In the genomic region with DNA sequence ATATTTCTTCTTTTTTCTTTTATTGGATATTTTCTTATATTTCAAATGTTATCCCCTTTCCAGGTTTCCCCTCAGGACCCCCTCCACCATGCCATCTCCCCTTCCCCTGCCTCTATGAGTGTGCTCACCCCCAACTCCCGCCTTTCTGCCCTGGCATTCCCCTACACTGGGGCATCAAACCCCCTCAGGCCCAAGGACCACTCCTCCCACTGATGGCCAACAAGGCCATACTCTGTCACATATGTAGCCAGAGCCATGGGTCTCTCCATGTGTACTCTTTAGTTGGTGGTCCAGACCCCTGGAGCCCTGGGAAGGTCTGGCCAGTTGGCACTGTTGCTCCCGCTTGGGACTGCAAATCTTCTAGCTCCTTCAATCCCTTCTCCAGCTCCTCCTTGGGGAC, we compare ENCODE assay signal across 29 mouse cellular contexts. TPM values are rescaled to one million over a fixed set of nuclear protein-coding genes. Genes with fewer than 3 reads are reported as not detected.
A peak's percentile ranks its signal among the peaks of the same experiment; 100 is the strongest.
DNase-seq lines count a peak whose midpoint lies in the region; ATAC-seq lines count a peak whose summit lies in the region.
"Had no signal": no experiment of that assay in that cellular context is flagged by ENCODE, and none has a peak within 500 bp of the region (broad histone marks: within the 10 kb centered on the region; RNA-seq: fewer than 3 reads in every experiment).

No protein-coding gene starts in this region.

- peak; percentile 32 for DNase-seq in forebrain, embryonic 11.5 days (ENCODE audit: low spot score)
- DNase-seq in forebrain, embryonic 14.5 days (ENCODE audit: low spot score) = no peak
- DNase-seq in intestine, embryonic 14.5 days (ENCODE audit: low spot score) = peak; percentile 41
- peak; percentile 4 for DNase-seq in embryonic facial prominence, embryonic 10.5 days (ENCODE audit: low spot score)
- no peak for DNase-seq in ovary, adult 18-20 months (ENCODE audit: low spot score)
- DNase-seq: adrenal gland, adult 2 months; adrenal gland, postnatal 10 days; adrenal gland, postnatal 25 days; cerebellum, adult 11 months; cerebellum, adult 18-20 months; cerebellum, adult 8-10 months; cerebellum, adult 9-11 months; cerebellum, postnatal 14 days; cerebellum, postnatal 36 days; embryo, embryonic 11 days had no signal

- no peaks in the 10 kb centered on the region for H3K4me1 ChIP-seq in forebrain, embryonic 11.5 days (replicated peaks; ENCODE audit: control insufficient read depth, insufficient read depth, low read length)
- H3K4me1 ChIP-seq in forebrain, embryonic 14.5 days (ENCODE audit: control insufficient read depth, insufficient read depth, low read length) = no peaks in the 10 kb centered on the region
- H3K4me1 ChIP-seq in intestine, embryonic 14.5 days (replicated peaks; ENCODE audit: control insufficient read depth, insufficient read depth, low read length) = no peaks in the 10 kb centered on the region
- H3K4me1 ChIP-seq in intestine, embryonic 16.5 days (ENCODE audit: control insufficient read depth, insufficient read depth, low read length) = no peaks in the 10 kb centered on the region
- H3K4me1 ChIP-seq in embryonic facial prominence, embryonic 10.5 days = no peaks in the 10 kb centered on the region
- H3K4me1 ChIP-seq in embryonic facial prominence, embryonic 12.5 days = no peaks in the 10 kb centered on the region
- H3K4me1 ChIP-seq: embryonic facial prominence, embryonic 15.5 days; forebrain, embryonic 12.5 days had no signal

- H3K27me3 ChIP-seq in forebrain, embryonic 11.5 days (ENCODE audit: control insufficient read depth, insufficient read depth, low read length) = no peaks in the 10 kb centered on the region
- H3K27me3 ChIP-seq in forebrain, embryonic 14.5 days (replicated peaks; ENCODE audit: control insufficient read depth, insufficient read depth, low read length) = no peaks in the 10 kb centered on the region
- H3K27me3 ChIP-seq in intestine, embryonic 14.5 days (replicated peaks; ENCODE audit: control insufficient read depth, insufficient read depth, low read length) = no peaks in the 10 kb centered on the region
- H3K27me3 ChIP-seq in intestine, embryonic 16.5 days (replicated peaks; ENCODE audit: control insufficient read depth, insufficient read depth, low read length) = no peaks in the 10 kb centered on the region
- no peaks in the 10 kb centered on the region for H3K27me3 ChIP-seq in embryonic facial prominence, embryonic 10.5 days (replicated peaks; ENCODE audit: low read depth, poor library complexity, severe bottlenecking)
- H3K27me3 ChIP-seq in embryonic facial prominence, embryonic 12.5 days = no peaks in the 10 kb centered on the region
- H3K27me3 ChIP-seq: embryonic facial prominence, embryonic 13.5 days; embryonic facial prominence, embryonic 15.5 days; forebrain, embryonic 12.5 days had no signal

- no peak overlapping the region for H3K27ac ChIP-seq in forebrain, embryonic 11.5 days (ENCODE audit: low read depth, low read length)
- H3K27ac ChIP-seq in forebrain, embryonic 14.5 days (ENCODE audit: low read depth, low read length) = no peak overlapping the region
- no peak overlapping the region for H3K27ac ChIP-seq in intestine, embryonic 14.5 days (ENCODE audit: low read depth)
- H3K27ac ChIP-seq in intestine, embryonic 16.5 days (ENCODE audit: low read length) = no peak overlapping the region
- no peak overlapping the region for H3K27ac ChIP-seq in embryonic facial prominence, embryonic 10.5 days (replicated peaks)
- no peak overlapping the region for H3K27ac ChIP-seq in embryonic facial prominence, embryonic 12.5 days
- H3K27ac ChIP-seq: embryonic facial prominence, embryonic 13.5 days; embryonic facial prominence, embryonic 15.5 days; forebrain, embryonic 12.5 days had no signal

- H3K36me3 ChIP-seq in forebrain, embryonic 11.5 days (ENCODE audit: control insufficient read depth, insufficient read depth, low read length) = no peaks in the 10 kb centered on the region
- H3K36me3 ChIP-seq in forebrain, embryonic 14.5 days (ENCODE audit: control insufficient read depth, insufficient read depth, low read length) = no peaks in the 10 kb centered on the region
- no peaks in the 10 kb centered on the region for H3K36me3 ChIP-seq in intestine, embryonic 14.5 days (ENCODE audit: control insufficient read depth, insufficient read depth, low read length)
- no peaks in the 10 kb centered on the region for H3K36me3 ChIP-seq in intestine, embryonic 16.5 days (ENCODE audit: control insufficient read depth, insufficient read depth, low read length)
- H3K36me3 ChIP-seq in embryonic facial prominence, embryonic 10.5 days (replicated peaks) = no peaks in the 10 kb centered on the region
- H3K36me3 ChIP-seq in embryonic facial prominence, embryonic 12.5 days = no peaks in the 10 kb centered on the region
- H3K36me3 ChIP-seq: embryonic facial prominence, embryonic 13.5 days; embryonic facial prominence, embryonic 15.5 days; forebrain, embryonic 12.5 days had no signal

- no peaks in the 10 kb centered on the region for H3K9me3 ChIP-seq in forebrain, embryonic 11.5 days (ENCODE audit: control insufficient read depth, low read length)
- no peaks in the 10 kb centered on the region for H3K9me3 ChIP-seq in forebrain, embryonic 14.5 days (replicated peaks; ENCODE audit: control insufficient read depth, low read length)
- H3K9me3 ChIP-seq in intestine, embryonic 14.5 days (ENCODE audit: control insufficient read depth, low read length) = no peaks in the 10 kb centered on the region
- no peaks in the 10 kb centered on the region for H3K9me3 ChIP-seq in intestine, embryonic 16.5 days (ENCODE audit: control insufficient read depth, low read length)
- H3K9me3 ChIP-seq in embryonic facial prominence, embryonic 10.5 days = no peaks in the 10 kb centered on the region
- H3K9me3 ChIP-seq in embryonic facial prominence, embryonic 12.5 days = no peaks in the 10 kb centered on the region
- H3K9me3 ChIP-seq: embryonic facial prominence, embryonic 13.5 days; embryonic facial prominence, embryonic 15.5 days; forebrain, embryonic 12.5 days had no signal

- 97% methylated on average over 2 of the region's 2 CpGs for WGBS in forebrain, embryonic 11.5 days
- WGBS in forebrain, embryonic 14.5 days = 92% methylated on average over 2 of the region's 2 CpGs
- 88% methylated on average over 2 of the region's 2 CpGs for WGBS in intestine, embryonic 14.5 days
- WGBS in intestine, embryonic 16.5 days = 92% methylated on average over 2 of the region's 2 CpGs
- WGBS in embryonic facial prominence, embryonic 10.5 days = 88% methylated on average over 2 of the region's 2 CpGs
- 83% methylated on average over 2 of the region's 2 CpGs for WGBS in embryonic facial prominence, embryonic 12.5 days

- H3K4me2 ChIP-seq in forebrain, embryonic 11.5 days (ENCODE audit: low read depth, low read length, severe bottlenecking) = no peak overlapping the region
- H3K4me2 ChIP-seq in forebrain, embryonic 14.5 days (ENCODE audit: low read length) = no peak overlapping the region
- H3K4me2 ChIP-seq in intestine, embryonic 14.5 days (ENCODE audit: low read length) = no peak overlapping the region
- H3K4me2 ChIP-seq in intestine, embryonic 16.5 days (ENCODE audit: low read depth, low read length) = no peak overlapping the region
- no peak overlapping the region for H3K4me2 ChIP-seq in embryonic facial prominence, embryonic 12.5 days (replicated peaks)
- H3K4me2 ChIP-seq: embryonic facial prominence, embryonic 13.5 days; embryonic facial prominence, embryonic 15.5 days; forebrain, embryonic 12.5 days had no signal

- no peak for ATAC-seq in forebrain, embryonic 11.5 days (replicated peaks; ENCODE audit: low FRiP score)
- ATAC-seq in forebrain, embryonic 14.5 days = no peak
- ATAC-seq in intestine, embryonic 14.5 days (replicated peaks; ENCODE audit: low FRiP score, low TSS enrichment, low read depth) = no peak
- no peak for ATAC-seq in intestine, embryonic 16.5 days
- ATAC-seq in embryonic facial prominence, embryonic 12.5 days (ENCODE audit: insufficient number of reproducible peaks, insufficient read depth, low FRiP score, low TSS enrichment) = 0 out of 2 replicates have a peak, but pooled peaks have one; percentile 28
- ATAC-seq in monocyte, adult 5-6 weeks (replicated peaks; ENCODE audit: insufficient number of reproducible peaks, low FRiP score, low TSS enrichment, poor library complexity, severe bottlenecking) = no peak
- ATAC-seq: forebrain, embryonic 16.5 days had no signal

- H3K4me3 ChIP-seq in forebrain, embryonic 11.5 days (ENCODE audit: low read depth, low read length) = no peak overlapping the region
- H3K4me3 ChIP-seq in forebrain, embryonic 14.5 days (ENCODE audit: low read depth, low read length) = no peak overlapping the region
- no peak overlapping the region for H3K4me3 ChIP-seq in intestine, embryonic 14.5 days (ENCODE audit: low read depth, low read length)
- H3K4me3 ChIP-seq in intestine, embryonic 16.5 days (ENCODE audit: low read length) = no peak overlapping the region
- no peak overlapping the region for H3K4me3 ChIP-seq in embryonic facial prominence, embryonic 10.5 days
- no peak overlapping the region for H3K4me3 ChIP-seq in embryonic facial prominence, embryonic 12.5 days
- H3K4me3 ChIP-seq: embryonic facial prominence, embryonic 13.5 days; embryonic facial prominence, embryonic 15.5 days; erythroblast, embryonic 14.5 days; forebrain, embryonic 12.5 days had no signal

- no peak overlapping the region for H3K9ac ChIP-seq in forebrain, embryonic 11.5 days (ENCODE audit: low read length)
- H3K9ac ChIP-seq in forebrain, embryonic 14.5 days (ENCODE audit: low read length) = no peak overlapping the region
- no peak overlapping the region for H3K9ac ChIP-seq in intestine, embryonic 14.5 days (ENCODE audit: low read length)
- H3K9ac ChIP-seq in intestine, embryonic 16.5 days (ENCODE audit: low read depth, low read length) = no peak overlapping the region
- no peak overlapping the region for H3K9ac ChIP-seq in embryonic facial prominence, embryonic 12.5 days
- H3K9ac ChIP-seq: embryonic facial prominence, embryonic 13.5 days; embryonic facial prominence, embryonic 15.5 days; forebrain, embryonic 12.5 days had no signal

RNA-seq across cellular contexts. Expression of a gene that starts 5.0 kb away (rescaled TPM):
- not detected in 2 replicates for polyA plus RNA-seq in forebrain, embryonic 11.5 days (2014; fragmentation: Nextera tagmentation; extraction: Ambion mirVana)
- polyA plus RNA-seq in forebrain, embryonic 14.5 days (2014; fragmentation: Nextera tagmentation; extraction: Ambion mirVana) = not detected in 2 replicates
- 0.20 and 0.42 TPM in 2 replicates for polyA plus RNA-seq in intestine, embryonic 14.5 days (2014; fragmentation: Nextera tagmentation; extraction: Ambion mirVana)
- polyA plus RNA-seq in intestine, embryonic 16.5 days (2015; fragmentation: Nextera tagmentation; extraction: Ambion mirVana) = 0.51 and 0.72 TPM in 2 replicates
- not detected in 2 replicates for polyA plus RNA-seq in embryonic facial prominence, embryonic 10.5 days (2016; fragmentation: Nextera tagmentation; extraction: Ambion mirVana)
- polyA plus RNA-seq in embryonic facial prominence, embryonic 12.5 days (2016; fragmentation: Nextera tagmentation; extraction: Ambion mirVana) = not detected in 2 replicates
- 0.19 to 1.4 TPM in 2 of 3 replicates, not detected in the other for total RNA-seq in monocyte, adult 5-6 weeks (2017)
- total RNA-seq: adrenal gland, postnatal 25 days; adrenal gland, postnatal 4 days; common myeloid progenitor, adult 5-6 weeks; MEL had no signal
- polyA plus RNA-seq: brain, embryonic 14.5 days; C2C12; embryonic facial prominence, embryonic 13.5 days; erythroblast, embryonic 14.5 days; forebrain, embryonic 16.5 days had no signal

RNA-seq across cellular contexts. Expression of a gene that starts 37.1 kb away (rescaled TPM):
- polyA plus RNA-seq in forebrain, embryonic 11.5 days (2014; fragmentation: Nextera tagmentation; extraction: Ambion mirVana) = not detected in 2 replicates
- polyA plus RNA-seq in forebrain, embryonic 14.5 days (2014; fragmentation: Nextera tagmentation; extraction: Ambion mirVana) = not detected in 2 replicates
- polyA plus RNA-seq in intestine, embryonic 14.5 days (2014; fragmentation: Nextera tagmentation; extraction: Ambion mirVana) = not detected in 2 replicates
- polyA plus RNA-seq in intestine, embryonic 16.5 days (2015; fragmentation: Nextera tagmentation; extraction: Ambion mirVana) = not detected in 2 replicates
- polyA plus RNA-seq in embryonic facial prominence, embryonic 10.5 days (2016; fragmentation: Nextera tagmentation; extraction: Ambion mirVana) = not detected in 2 replicates
- not detected in 2 replicates for polyA plus RNA-seq in embryonic facial prominence, embryonic 12.5 days (2016; fragmentation: Nextera tagmentation; extraction: Ambion mirVana)
- not detected in 3 replicates for total RNA-seq in monocyte, adult 5-6 weeks (2017)
- total RNA-seq: adrenal gland, adult 2 months; adrenal gland, postnatal 10 days; adrenal gland, postnatal 25 days; adrenal gland, postnatal 4 days; common myeloid progenitor, adult 5-6 weeks; ES-E14; MEL had no signal
- polyA plus RNA-seq: adrenal gland, adult 2 months; brain, embryonic 14.5 days; C2C12; embryonic facial prominence, embryonic 13.5 days; embryonic facial prominence, embryonic 15.5 days; erythroblast, embryonic 14.5 days; forebrain, embryonic 12.5 days; forebrain, embryonic 16.5 days had no signal

Comparison
In these comparisons a context has a peak if more than half of its experiments do, and no peak if none do; other contexts are left out.
1. DNase-seq: peak in forebrain, embryonic 11.5 days (single experiment), intestine, embryonic 14.5 days (single experiment) and embryonic facial prominence, embryonic 10.5 days (single experiment); none in forebrain, embryonic 14.5 days (single experiment) and ovary, adult 18-20 months (single experiment).